Mouse (Mus musculus) cerebellum, postnatal 36 days (tissue): ENCODE results near the gene Nat10.

ENCODE experiments used
- DNase-seq, 2 experiments: peaks; one replicate each; pipeline ENCODE4 v3.0.0; 2021 to 2022; ENCODE audit warnings: mixed read lengths in 2 of 2

Gene Nat10

DNA sequence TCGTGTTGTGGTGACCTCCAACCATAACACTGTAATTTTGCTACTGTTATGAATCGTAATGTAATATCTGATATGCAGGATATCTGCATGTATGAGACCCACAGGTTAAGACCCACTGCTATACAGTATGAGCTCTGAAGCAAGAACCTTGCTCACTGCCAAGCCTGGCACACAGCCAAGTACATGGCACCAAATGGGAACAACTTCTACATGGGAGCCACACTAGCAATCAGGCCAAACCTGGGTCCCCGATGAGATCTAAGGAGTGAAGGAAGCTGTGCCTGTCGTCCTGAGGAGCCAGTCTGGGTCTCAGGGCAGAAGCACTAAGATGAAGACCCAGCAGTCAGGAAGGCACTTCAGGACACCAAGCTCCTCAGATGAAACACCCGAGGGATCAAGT lies 15.6 kb downstream of the Nat10 start:
- peak; percentile 16 to 21 for DNase-seq

- DNase-seq: peak; percentile 63 to 69
Measured at GRCm38 (mm10) chr2:103743988-103744387, 17.1 kb downstream of the Nat10 start.

DNA sequence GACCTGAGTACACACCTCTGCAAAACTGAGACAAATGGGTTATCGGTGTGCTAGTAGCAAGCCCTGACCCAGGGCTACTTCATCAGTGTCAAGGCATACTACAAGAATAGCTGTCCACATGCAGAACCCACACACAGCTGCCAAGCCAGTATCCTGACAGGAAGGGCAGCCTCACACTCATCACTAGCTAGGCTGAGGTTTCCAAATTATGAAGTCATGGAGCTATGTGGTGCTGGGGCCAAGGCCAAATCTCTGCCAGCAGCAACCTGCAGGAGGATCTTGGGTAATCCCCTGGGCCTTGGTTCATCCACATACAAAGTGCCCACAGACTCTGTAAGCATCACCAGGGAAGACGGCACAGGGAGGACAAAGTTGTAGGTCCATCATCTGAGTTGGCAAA lies 17.5 kb downstream of the Nat10 start:
- DNase-seq: no peak

- DNase-seq: no peak
Measured at GRCm38 (mm10) chr2:103742821-103743220, 18.2 kb downstream of the Nat10 start.

GRCm38 (mm10) chr2:103731423-103731822 lies 29.6 kb downstream of the Nat10 start:
- DNase-seq: no peak

DNA sequence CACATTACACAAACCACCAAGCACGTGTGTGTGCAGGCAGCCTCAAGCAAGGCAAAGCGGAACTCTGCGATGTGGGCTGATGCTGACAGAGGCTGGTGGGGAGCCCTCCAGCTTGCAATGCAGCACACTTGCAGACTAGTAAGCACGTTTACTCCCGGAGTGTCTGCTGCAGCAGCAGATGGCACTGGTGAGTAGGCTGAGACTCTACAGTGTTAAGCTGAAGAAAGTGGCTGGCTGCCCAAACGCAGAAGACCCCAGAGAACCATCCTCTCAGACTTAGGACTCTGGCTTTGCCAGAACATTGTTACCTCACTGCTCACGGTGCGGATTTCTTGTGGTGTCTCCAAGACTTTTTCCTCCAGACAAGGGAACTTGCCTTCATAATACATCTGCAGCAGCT lies 30.1 kb downstream of the Nat10 start:
- no peak for DNase-seq

DNA sequence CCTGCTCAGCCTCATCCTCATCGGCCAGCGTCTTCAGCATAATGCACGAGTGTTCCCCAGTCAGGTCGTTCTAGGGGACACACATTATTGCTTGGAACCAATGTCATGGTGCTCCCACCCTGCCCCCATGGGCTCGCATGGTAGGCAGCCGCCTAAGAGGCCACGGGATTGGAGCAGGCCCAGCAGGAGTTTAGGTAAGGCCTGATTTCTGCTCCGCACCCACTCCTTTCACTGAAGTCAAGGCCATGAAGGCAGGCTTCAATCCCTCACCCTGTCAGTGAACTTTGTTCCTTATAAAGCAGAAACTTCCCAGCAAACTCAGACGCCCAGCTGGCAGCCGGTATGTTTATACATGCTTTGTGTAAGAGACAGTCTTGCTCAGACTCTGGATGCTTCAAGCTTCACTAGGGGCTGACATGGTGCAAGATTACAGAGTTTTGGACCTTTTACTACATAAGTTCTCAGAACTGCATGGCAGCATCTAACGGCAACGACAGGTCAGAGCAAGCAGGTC lies 33.0 kb downstream of the Nat10 start:
- DNase-seq: no peak

GRCm38 (mm10) chr2:103724521-103724920 lies 36.5 kb downstream of the Nat10 start:
- no peak for DNase-seq

GRCm38 (mm10) chr2:103719292-103719646 lies 41.8 kb downstream of the Nat10 start:
- no peak for DNase-seq

DNA sequence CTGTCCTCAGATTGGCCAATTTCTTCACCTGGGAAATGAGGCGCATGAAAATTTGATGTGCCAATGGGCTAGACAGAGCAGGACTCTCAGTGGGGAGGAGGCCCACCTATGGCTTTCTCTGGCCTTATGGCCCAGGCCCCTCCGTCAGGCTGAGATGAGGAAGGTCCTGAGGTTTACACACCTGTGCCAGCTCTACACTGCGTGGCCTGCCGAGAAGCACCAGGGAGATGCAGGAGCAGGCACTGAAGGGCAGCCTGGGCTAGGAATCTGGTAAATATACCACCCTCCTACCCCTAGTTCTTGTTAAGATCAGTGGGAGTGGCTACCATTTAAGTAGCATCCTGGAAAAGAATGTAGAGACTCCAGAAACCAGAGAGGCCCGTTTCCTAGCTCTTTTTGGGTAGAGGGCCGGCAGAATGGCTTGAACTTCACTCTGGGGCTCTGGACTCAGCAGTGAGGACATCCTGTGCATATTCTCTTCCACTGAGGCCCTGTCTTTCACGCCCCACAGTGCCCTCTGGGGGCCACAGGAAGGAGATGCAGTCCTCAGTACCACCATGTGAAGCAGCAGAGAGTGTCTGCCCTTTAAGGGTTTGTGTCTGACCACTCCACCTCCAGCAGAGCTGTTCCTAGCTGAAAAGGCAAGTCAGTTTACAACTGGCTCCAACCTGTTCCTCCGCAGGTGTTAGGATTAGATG lies 42.3 kb downstream of the Nat10 start:
- peak; percentile 77 to 78 for DNase-seq

DNA sequence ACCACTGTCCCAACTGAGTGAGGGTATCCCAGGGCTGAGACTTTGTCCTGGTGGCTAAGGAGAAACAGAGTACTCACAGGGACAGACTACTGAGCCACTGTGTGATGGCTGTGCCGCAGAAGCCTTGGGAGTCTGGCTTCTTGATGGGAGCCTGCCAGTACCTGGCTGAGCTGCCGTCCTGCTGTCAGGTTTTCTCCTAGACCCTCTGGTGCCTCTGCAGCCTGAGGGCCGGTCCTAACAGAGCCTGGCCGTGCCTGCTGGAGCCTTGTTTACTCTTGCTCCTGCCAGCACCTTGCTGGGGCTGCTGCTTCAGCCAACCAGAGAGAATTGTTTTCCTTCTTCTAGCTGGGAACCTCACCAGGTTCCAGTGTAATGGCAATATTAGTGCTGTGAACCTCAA lies 46.7 kb downstream of the Nat10 start:
- peak; percentile 17 to 28 for DNase-seq

DNA sequence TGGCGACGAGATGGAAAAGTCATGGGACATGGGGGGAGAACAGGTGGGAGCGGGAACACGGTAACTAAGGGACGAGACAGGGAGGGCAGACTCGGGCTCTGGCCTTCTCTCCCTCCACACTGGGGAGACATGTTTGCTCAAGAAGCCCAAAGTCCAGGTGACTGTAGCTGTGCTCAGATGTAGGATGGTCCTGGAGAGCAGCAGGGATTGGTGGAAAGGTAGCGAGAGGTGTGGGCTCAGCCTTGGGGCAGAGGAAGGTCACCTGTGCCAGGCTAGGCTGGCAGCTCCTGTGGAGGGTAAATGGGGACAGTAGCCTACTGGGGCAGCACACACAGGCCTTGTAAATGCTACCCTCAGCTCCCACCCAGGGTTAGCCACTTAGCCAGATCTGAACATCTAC lies 47.2 kb downstream of the Nat10 start:
- DNase-seq: no peak

DNA sequence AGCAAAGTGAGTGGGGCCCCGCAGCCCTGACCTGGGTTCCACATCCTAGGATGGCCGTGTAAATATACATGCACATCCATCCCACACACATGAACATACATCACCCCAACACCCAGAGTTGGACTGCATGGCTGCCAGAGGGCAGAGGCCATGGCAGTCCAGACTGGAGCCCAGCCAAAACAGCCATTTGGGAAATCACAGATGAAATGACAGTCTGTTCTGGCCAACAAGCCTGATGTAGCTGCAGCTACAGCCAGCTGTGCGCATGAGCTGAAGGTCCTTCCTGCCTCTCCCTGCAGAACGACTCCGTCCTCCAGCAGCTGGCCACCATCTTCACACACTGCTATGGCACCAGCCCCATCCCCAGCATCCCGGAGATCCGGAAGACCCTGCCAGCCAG lies 50.2 kb downstream of the Nat10 start:
- no peak for DNase-seq

- DNase-seq: no peak
Measured at GRCm38 (mm10) chr2:103707056-103707776, 53.9 kb downstream of the Nat10 start.

DNA sequence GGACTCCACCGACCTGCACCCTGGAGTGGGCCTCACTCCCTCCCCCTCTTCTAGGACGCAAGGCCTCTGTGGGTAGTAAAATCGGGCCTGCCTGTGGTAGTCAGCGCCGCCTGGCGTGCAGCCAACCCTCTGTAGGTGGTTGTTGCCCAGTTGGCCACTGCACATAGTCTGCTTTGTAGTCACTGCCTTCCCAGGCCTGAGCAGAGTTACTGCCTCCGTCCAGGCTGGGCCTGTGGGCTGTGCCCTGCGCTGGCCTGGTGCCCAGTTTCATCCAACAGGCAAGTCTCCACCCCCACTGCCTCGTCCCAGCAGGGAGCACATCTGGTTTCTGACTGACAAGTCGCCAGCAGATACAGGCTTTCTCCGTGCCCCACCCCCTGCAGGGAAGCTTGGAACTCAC lies 54.8 kb downstream of the Nat10 start:
- peak; percentile 46 to 62 for DNase-seq

DNA sequence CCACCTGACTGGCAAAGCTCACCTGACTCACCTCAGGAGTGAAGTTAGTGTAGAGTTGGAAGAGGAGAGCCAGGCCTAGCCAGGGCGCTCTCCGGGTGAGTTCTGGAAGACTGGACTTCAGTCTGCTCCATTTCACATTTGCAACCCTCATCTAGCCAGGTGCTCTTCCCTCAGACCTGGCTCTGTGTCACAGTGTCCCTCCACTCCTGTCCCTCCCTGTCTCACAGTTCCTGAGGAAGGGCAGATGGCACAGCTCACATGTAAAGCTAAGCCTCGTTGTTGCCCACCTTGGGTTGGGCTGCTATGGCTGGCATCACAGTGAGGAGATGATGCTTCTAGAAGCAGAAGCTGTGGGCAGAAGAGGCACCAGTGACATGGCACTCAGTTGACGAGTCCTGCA lies 55.2 kb downstream of the Nat10 start:
- DNase-seq: peak in 1 of 2 experiments; percentile 17

DNA sequence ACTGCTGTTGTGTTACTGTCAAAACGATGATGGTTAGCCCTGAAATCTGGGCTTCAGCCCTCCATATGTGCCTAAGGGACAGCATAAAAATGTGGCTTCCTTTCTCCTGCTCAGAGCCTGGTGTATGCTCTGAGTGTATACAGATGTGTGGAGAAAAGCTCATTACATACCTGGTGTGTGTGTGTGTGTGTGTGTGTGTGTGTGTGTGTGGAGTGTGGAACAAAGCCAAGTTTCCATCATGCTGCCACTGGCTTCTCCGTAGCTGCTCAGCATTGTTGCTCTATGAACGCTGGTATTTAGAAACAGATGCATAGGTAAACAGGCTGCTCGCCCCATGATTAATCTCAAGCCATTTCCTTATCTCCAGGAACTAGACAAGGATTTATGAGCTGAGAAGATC lies 57.2 kb downstream of the Nat10 start:
- DNase-seq: no peak

DNA sequence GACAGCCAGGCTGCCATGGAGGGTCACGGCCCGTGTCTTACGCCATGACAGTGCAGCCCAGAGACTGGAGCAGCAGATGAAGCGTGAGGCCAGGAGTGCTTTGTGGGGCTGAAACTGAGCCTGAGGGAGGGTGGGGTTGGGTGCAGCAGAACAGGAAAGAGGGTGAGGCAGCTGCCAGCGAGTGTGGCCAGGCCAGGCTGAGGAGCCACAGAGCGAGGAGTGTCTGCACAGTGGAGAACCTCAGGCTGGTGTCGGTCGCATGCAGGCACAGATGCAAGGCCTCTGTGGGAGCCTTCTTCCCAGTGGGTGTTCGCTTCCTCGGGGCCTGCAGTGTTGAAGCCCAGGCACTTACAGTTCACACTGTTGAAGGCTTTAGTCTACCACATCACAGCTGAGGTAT lies 57.7 kb downstream of the Nat10 start:
- DNase-seq: no peak

GRCm38 (mm10) chr2:103700514-103700913 lies 60.6 kb downstream of the Nat10 start:
- DNase-seq: no peak

GRCm38 (mm10) chr2:103696177-103696576 lies 64.9 kb downstream of the Nat10 start:
- no peak for DNase-seq

- DNase-seq: no peak
Measured at GRCm38 (mm10) chr2:103694777-103695563, 66.1 kb downstream of the Nat10 start.

GRCm38 (mm10) chr2:103692810-103693209 lies 68.3 kb downstream of the Nat10 start:
- DNase-seq: no peak

GRCm38 (mm10) chr2:103691278-103691677 lies 69.8 kb downstream of the Nat10 start:
- no peak for DNase-seq

DNA sequence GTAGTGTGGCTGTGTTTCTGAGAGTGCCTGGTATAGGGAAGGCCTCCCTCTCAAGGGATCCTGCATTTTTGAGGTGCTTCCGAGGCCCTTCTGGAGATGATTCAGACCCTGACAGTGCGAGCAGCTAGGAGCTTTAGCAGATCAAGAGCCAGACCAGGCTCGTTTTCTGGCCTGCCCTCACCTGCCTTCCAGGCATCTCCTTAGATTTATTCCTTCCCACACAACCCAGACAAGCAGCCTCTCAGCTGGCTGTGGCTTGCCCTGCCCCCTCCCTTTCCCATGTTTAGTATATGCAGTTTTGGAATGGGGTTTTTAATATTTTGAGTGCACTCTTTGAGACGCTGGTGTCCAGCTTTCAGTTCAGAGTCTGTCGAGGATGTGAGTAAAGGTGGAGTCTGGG lies 70.2 kb downstream of the Nat10 start:
- no peak for DNase-seq
